Mouse (Mus musculus): Measurements from ENCODE around the gene Soga1. TPM values are rescaled to one million over a fixed set of nuclear protein-coding genes. Genes with fewer than 3 reads are reported as not detected.

The Soga1 gene
- polyA plus RNA-seq, 1 experiment from 2014 or later, result 1.4 TPM

DNA sequence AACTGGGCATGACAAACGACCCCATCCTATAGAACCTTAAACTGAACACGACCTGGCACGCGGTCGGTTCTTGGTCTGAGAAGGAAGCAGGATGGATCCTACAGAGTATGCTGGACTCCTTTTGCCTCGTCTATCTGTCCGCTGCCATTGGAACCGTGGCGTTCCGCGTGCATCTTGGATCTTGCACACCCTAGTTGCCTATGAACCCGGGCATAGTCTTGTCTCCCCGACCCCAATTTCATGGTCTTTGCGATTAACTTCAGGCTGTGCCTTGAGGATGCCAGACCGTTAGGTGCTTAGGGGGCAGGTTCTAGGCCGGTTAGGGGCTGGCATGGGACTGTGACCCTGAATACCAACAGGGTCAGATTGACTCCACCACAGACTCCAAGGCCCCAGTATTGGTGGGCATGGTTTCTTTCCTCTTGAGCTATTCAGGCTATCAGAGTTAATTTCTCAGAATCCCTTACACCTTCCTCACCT lies 687 bp upstream of the Soga1 start:
- whole genome bisulfite sequencing (ENCODE audit: insufficient replicate concordance), result 10% methylated on average over 16 of the region's 16 CpGs
- no peak for ATAC-seq (ENCODE audit: insufficient read depth)
- Histone ChIP-seq H3K4me1 (replicated peaks) (peaks cover 32% of the 10 kb centered on the region), H3K36me3 (replicated peaks) (no peaks in the 10 kb centered on the region), H3K27me3 (peaks cover 80% of the 10 kb centered on the region), H3K9ac (no peak overlapping the region), H3K9me3 (replicated peaks) (no peaks in the 10 kb centered on the region), H3K4me2 (peak overlapping the region; percentile 70), H3K4me3 (replicated peaks) (peak overlapping the region; percentile 60), H3K27ac (replicated peaks) (no peak overlapping the region)

- 0 out of 2 replicates have a peak, but pooled peaks have one; percentile 16 for ATAC-seq (ENCODE audit: insufficient read depth)
- Histone ChIP-seq H3K4me2 (peak overlapping the region; percentile 70), H3K27ac (replicated peaks) (0 out of 2 replicates have a peak overlapping the region, but pooled peaks have one; percentile 9), H3K4me3 (replicated peaks) (peak overlapping the region; percentile 60), H3K4me1 (replicated peaks) (peaks cover 42% of the 10 kb centered on the region), H3K9me3 (replicated peaks) (no peaks in the 10 kb centered on the region), H3K9ac (peak overlapping the region; percentile 49), H3K27me3 (peaks cover 78% of the 10 kb centered on the region), H3K36me3 (replicated peaks) (no peaks in the 10 kb centered on the region)
- WGBS (ENCODE audit: insufficient replicate concordance), result 1% methylated on average over 78 of the region's 79 CpGs
Observed at GRCm38 (mm10) chr2:157078059-157078792, 828 bp downstream of the Soga1 start.

- Histone ChIP-seq H3K4me1 (replicated peaks) (peaks cover 47% of the 10 kb centered on the region), H3K4me2 (peak overlapping the region; percentile 70), H3K9ac (peak overlapping the region; percentile 49; the same call in 1 of the 2 replicates), H3K27ac (replicated peaks) (no peak overlapping the region), H3K9me3 (replicated peaks) (no peaks in the 10 kb centered on the region), H3K4me3 (replicated peaks) (peak overlapping the region; percentile 60), H3K36me3 (replicated peaks) (no peaks in the 10 kb centered on the region), H3K27me3 (peaks cover 72% of the 10 kb centered on the region)
- WGBS (ENCODE audit: insufficient replicate concordance), result 9% methylated on average over 15 of the region's 15 CpGs
- ATAC-seq (ENCODE audit: insufficient read depth), result peak; percentile 38
Observed at GRCm38 (mm10) chr2:157077641-157078058, 1.4 kb downstream of the Soga1 start.

- Histone ChIP-seq H3K4me2 (peak overlapping the region; percentile 70), H3K9me3 (replicated peaks) (no peaks in the 10 kb centered on the region), H3K27ac (replicated peaks) (no peak overlapping the region), H3K36me3 (replicated peaks) (no peaks in the 10 kb centered on the region), H3K9ac (no peak overlapping the region), H3K27me3 (peaks cover 67% of the 10 kb centered on the region), H3K4me1 (replicated peaks) (peaks cover 52% of the 10 kb centered on the region), H3K4me3 (replicated peaks) (peak overlapping the region; percentile 60)
- WGBS (ENCODE audit: insufficient replicate concordance), result 38% methylated on average over 5 of the region's 5 CpGs
- ATAC-seq (ENCODE audit: insufficient read depth), result no peak; the same call in 1 of the 2 replicates
Observed at GRCm38 (mm10) chr2:157077160-157077559, 1.9 kb downstream of the Soga1 start.

DNA sequence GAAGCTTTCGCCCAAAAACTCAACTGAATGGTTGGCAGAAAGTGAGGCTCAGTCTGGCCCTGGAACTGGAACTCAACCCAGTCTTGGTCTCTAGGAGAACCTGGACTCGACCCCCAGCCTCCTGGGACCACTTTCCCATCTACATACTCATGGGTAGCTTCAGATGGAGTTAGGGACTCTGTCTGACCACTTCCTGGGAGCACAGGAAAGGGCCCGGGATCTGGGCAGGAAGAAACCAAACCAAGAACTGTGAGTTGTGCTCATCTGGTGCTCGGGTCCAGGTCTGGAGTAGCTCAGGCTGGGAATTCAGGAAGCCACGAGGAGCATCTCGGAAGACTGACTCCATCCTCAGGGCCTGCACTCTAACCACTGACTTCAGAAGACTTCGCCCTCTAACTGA lies 2.5 kb downstream of the Soga1 start:
- ATAC-seq (ENCODE audit: insufficient read depth), result no peak
- Histone ChIP-seq H3K4me2 (no peak overlapping the region), H3K27ac (replicated peaks) (no peak overlapping the region), H3K36me3 (replicated peaks) (no peaks in the 10 kb centered on the region), H3K9ac (no peak overlapping the region), H3K4me1 (replicated peaks) (peaks cover 58% of the 10 kb centered on the region), H3K9me3 (replicated peaks) (no peaks in the 10 kb centered on the region), H3K27me3 (peaks cover 61% of the 10 kb centered on the region), H3K4me3 (replicated peaks) (no peak overlapping the region)
- WGBS (ENCODE audit: insufficient replicate concordance), result 53% methylated on average over 7 of the region's 7 CpGs

GRCm38 (mm10) chr2:157075685-157076084 lies 3.4 kb downstream of the Soga1 start:
- Histone ChIP-seq H3K4me1 (replicated peaks) (peaks cover 66% of the 10 kb centered on the region), H3K9me3 (replicated peaks) (no peaks in the 10 kb centered on the region), H3K4me3 (replicated peaks) (no peak overlapping the region), H3K36me3 (replicated peaks) (no peaks in the 10 kb centered on the region), H3K27ac (replicated peaks) (no peak overlapping the region), H3K27me3 (peaks cover 52% of the 10 kb centered on the region), H3K4me2 (no peak overlapping the region; the same call in 1 of the 2 replicates), H3K9ac (no peak overlapping the region)
- ATAC-seq (ENCODE audit: insufficient read depth), result no peak
- WGBS (ENCODE audit: insufficient replicate concordance), result 32% methylated on average over 3 of the region's 3 CpGs

DNA sequence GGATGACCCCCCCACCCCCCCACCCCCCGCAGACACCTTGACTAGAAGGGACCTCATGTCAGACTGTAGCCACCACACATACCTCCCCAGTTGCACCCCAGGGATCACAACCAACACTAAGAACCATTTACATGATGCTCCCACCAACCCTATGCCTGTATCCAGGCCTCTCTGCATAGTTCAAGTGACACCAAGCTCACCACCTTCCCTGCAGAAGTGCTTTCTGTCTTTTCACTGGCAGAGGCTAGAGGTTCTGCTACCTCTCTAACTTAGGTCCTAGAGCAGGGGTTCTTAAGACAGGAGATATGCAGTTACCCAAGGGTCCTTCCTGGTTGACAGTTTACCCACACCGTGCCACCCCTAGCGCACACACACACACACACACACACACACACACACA lies 3.8 kb downstream of the Soga1 start:
- Histone ChIP-seq H3K4me2 (no peak overlapping the region), H3K36me3 (replicated peaks) (no peaks in the 10 kb centered on the region), H3K9me3 (replicated peaks) (no peaks in the 10 kb centered on the region), H3K9ac (no peak overlapping the region), H3K27me3 (peaks cover 48% of the 10 kb centered on the region), H3K4me1 (replicated peaks) (peaks cover 71% of the 10 kb centered on the region), H3K27ac (replicated peaks) (no peak overlapping the region), H3K4me3 (replicated peaks) (no peak overlapping the region)
- ATAC-seq (ENCODE audit: insufficient read depth), result no peak
- WGBS (ENCODE audit: insufficient replicate concordance), result 58% methylated on average over 3 of the region's 3 CpGs

DNA sequence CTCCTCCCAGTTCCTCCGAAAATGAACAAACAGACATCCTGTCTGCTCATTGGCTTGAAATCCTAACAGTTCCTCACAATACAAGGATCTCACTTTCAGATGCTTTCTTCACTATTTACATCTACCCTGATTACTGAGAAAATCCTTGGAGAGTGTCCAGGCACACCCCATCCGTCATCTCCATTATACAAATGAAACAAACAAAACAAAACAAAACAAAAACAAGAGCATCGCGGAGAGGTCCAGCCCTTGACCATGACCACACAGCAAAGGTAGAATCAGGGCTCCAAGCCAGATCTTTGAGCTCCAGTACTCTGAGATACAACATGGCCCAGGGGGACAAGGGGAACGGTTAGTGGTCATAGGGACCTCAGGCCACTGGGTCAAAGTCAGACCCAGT lies 4.3 kb downstream of the Soga1 start:
- peaks cover 74% of the 10 kb centered on the region for H3K4me1 ChIP-seq (replicated peaks)
- no peak for ATAC-seq (ENCODE audit: insufficient read depth)
- 67% methylated on average over 5 of the region's 5 CpGs for WGBS (ENCODE audit: insufficient replicate concordance)
- H3K27ac ChIP-seq (replicated peaks), result no peak overlapping the region
- H3K4me2 ChIP-seq, result no peak overlapping the region
- H3K4me3 ChIP-seq (replicated peaks), result no peak overlapping the region
- H3K36me3 ChIP-seq (replicated peaks), result no peaks in the 10 kb centered on the region
- no peaks in the 10 kb centered on the region for H3K9me3 ChIP-seq (replicated peaks)
- peaks cover 43% of the 10 kb centered on the region for H3K27me3 ChIP-seq
- H3K9ac ChIP-seq, result no peak overlapping the region

- H3K4me3 ChIP-seq (replicated peaks), result no peak overlapping the region
- H3K4me2 ChIP-seq, result no peak overlapping the region
- no peak overlapping the region for H3K9ac ChIP-seq
- no peak overlapping the region for H3K27ac ChIP-seq (replicated peaks)
- H3K9me3 ChIP-seq (replicated peaks), result no peaks in the 10 kb centered on the region
- H3K36me3 ChIP-seq (replicated peaks), result no peaks in the 10 kb centered on the region
- peaks cover 76% of the 10 kb centered on the region for H3K4me1 ChIP-seq (replicated peaks)
- WGBS (ENCODE audit: insufficient replicate concordance), result 65% methylated on average over 9 of the region's 9 CpGs
- no peak for ATAC-seq (ENCODE audit: insufficient read depth)
- peaks cover 38% of the 10 kb centered on the region for H3K27me3 ChIP-seq
Observed at GRCm38 (mm10) chr2:157074186-157074724, 4.8 kb downstream of the Soga1 start.

GRCm38 (mm10) chr2:157073378-157074052 lies 5.5 kb downstream of the Soga1 start:
- no peak overlapping the region for H3K4me2 ChIP-seq
- H3K27me3 ChIP-seq, result peaks cover 31% of the 10 kb centered on the region
- no peak for ATAC-seq (ENCODE audit: insufficient read depth)
- H3K9me3 ChIP-seq (replicated peaks), result no peaks in the 10 kb centered on the region
- H3K36me3 ChIP-seq (replicated peaks), result no peaks in the 10 kb centered on the region
- H3K9ac ChIP-seq, result no peak overlapping the region
- no peak overlapping the region for H3K27ac ChIP-seq (replicated peaks)
- 47% methylated on average over 9 of the region's 9 CpGs for WGBS (ENCODE audit: insufficient replicate concordance)
- H3K4me1 ChIP-seq (replicated peaks), result peaks cover 79% of the 10 kb centered on the region
- H3K4me3 ChIP-seq (replicated peaks), result no peak overlapping the region

DNA sequence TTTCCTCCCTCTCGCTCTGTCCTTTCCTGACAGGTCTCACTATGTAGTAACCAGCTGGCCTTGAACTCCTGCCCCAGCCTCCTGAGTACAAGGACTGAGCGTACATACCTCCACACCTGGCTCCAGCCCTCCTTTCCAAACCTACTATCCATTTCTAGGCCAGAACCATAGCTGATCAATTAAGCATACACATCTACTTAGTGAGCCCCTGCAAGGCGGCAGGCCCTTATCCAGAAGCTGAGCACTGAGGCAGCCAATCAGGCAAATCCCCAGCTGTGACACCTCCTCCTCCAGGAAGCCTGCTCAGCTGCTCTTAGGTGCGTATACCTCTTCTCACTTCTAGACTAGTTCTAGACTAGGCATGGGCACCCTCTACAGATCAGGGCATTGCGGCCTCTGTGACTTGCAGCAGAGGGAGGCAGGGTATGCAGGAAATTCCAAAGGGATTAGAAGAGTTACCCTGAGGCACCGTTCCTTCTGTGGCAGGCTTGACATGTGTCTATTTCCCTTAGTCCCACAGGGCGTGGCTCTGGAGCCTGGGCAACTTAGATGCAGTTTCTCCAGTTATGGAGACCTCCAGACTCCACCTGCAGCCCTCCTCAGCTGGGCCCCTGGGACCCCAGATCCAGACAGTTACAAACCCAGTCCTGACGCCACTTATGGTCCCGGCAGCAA lies 6.6 kb downstream of the Soga1 start:
- Histone ChIP-seq H3K4me3 (replicated peaks) (no peak overlapping the region), H3K4me1 (replicated peaks) (peaks cover 73% of the 10 kb centered on the region), H3K9me3 (replicated peaks) (no peaks in the 10 kb centered on the region), H3K9ac (no peak overlapping the region), H3K27me3 (peaks cover 20% of the 10 kb centered on the region), H3K4me2 (no peak overlapping the region), H3K27ac (replicated peaks) (no peak overlapping the region), H3K36me3 (replicated peaks) (no peaks in the 10 kb centered on the region)
- 60% methylated on average over 9 of the region's 9 CpGs for WGBS (ENCODE audit: insufficient replicate concordance)
- no peak for ATAC-seq (ENCODE audit: insufficient read depth)
